8 mouse cellular contexts compared by ENCODE assay signal in the genomic region with DNA sequence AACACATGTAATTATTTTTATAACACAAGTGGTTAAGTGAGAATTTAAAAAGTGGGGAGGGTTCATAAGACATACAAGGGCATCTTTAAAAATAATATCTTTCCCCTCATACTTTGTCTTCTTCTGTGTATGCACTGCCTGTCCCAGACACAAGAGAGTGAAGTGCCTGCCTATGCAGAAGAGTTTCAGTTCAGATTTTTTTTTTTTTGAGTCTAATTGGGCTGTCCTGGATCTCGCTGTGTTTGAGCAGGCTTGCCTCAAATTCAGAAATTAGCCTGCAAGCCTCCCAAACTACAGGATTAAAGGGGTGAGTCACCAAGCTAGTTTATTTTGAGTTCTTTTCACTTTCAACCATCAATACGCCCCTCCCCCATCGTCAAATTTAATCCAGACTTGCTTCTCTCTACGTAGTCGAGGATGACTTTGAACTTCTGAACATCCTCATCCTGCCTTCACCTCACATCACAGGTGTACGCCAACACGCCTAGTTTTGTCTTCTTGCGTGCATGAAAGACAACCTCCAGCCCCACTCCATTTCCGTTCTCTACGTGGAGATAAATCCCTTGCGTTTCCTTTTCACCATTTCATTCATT. TPM values are rescaled to one million over a fixed set of nuclear protein-coding genes. Genes with fewer than 3 reads are reported as not detected.
A peak's percentile ranks its signal among the peaks of the same experiment; 100 is the strongest.
DNase-seq lines count a peak whose midpoint lies in the region; ATAC-seq and TF ChIP-seq lines count a peak whose summit lies in the region.

No protein-coding gene starts in this region.

- peak overlapping the region; percentile 79 for H3K4me2 ChIP-seq in CH12.LX (ENCODE audit: insufficient read depth, low read depth, poor library complexity, severe bottlenecking)
- H3K4me2 ChIP-seq in limb, embryonic 11.5 days (ENCODE audit: low read depth, severe bottlenecking): peak overlapping the region; percentile 62

- H3K79me2 ChIP-seq in CH12.LX (replicated peaks; ENCODE audit: control insufficient read depth, extremely low read depth, insufficient read depth, poor library complexity, severe bottlenecking): no peaks in the 10 kb centered on the region

- peak overlapping the region; percentile 90 for H3K27ac ChIP-seq in kidney, adult 2 months (ENCODE audit: insufficient read depth, low read depth, low read length)
- H3K27ac ChIP-seq in CH12.LX (ENCODE audit: insufficient read depth, low read depth): peak overlapping the region; percentile 99
- peak overlapping the region; percentile 96 for H3K27ac ChIP-seq in embryonic fibroblast, embryonic 13.5 days (ENCODE audit: insufficient read depth, low read length)
- H3K27ac ChIP-seq in limb, embryonic 11.5 days (replicated peaks; ENCODE audit: low read depth, low read length): peak overlapping the region; percentile 97

- no peaks in the 10 kb centered on the region for H3K36me3 ChIP-seq in kidney, adult 2 months (ENCODE audit: control insufficient read depth, insufficient read depth, low read length)
- H3K36me3 ChIP-seq in CH12.LX (replicated peaks in 1 of 2; ENCODE audit: control insufficient read depth in 1 of 2, insufficient read depth in 1 of 2, low read length in 1 of 2): peaks cover 0 to 8% of the 10 kb centered on the region in 2 experiments
- H3K36me3 ChIP-seq in limb, embryonic 11.5 days (ENCODE audit: control insufficient read depth, insufficient read depth, low read length): no peaks in the 10 kb centered on the region

- TF ChIP-seq CTCF in kidney, adult 2 months (conservative IDR thresholded peaks at IDR 0.05; ENCODE audit: insufficient read depth, insufficient read length, low read depth, low read length): no peak
- no peak for TF ChIP-seq CTCF in CH12.LX (conservative IDR thresholded peaks at IDR 0.05 in 1 of 2, IDR thresholded peaks at IDR 0.05 in 1 of 2; ENCODE audit: low read depth in 2 of 2, low read length in 2 of 2)
- TF ChIP-seq CTCF in embryonic fibroblast, embryonic 13.5 days (IDR thresholded peaks at IDR 0.05; ENCODE audit: borderline replicate concordance, insufficient read depth, low read length): no peak

- TF ChIP-seq RAD21 in CH12.LX (IDR thresholded peaks at IDR 0.05; ENCODE audit: low read depth, low read length): no peak

- peaks cover 8% of the 10 kb centered on the region; the same call in 1 of the 2 replicates for H3K4me1 ChIP-seq in kidney, adult 2 months (ENCODE audit: control insufficient read depth, insufficient read depth, low read length)
- peaks cover 2 to 27% of the 10 kb centered on the region in 2 experiments; a peak in 2 of 4 replicates for H3K4me1 ChIP-seq in CH12.LX (ENCODE audit: control insufficient read depth in 1 of 2, insufficient read depth in 2 of 2)
- no peaks in the 10 kb centered on the region for H3K4me1 ChIP-seq in embryonic fibroblast, embryonic 13.5 days (ENCODE audit: control insufficient read depth, insufficient read depth, low read length)
- no peaks in the 10 kb centered on the region for H3K4me1 ChIP-seq in limb, embryonic 11.5 days (ENCODE audit: control insufficient read depth, insufficient read depth, low read length)

- no peak for DNase-seq in kidney, adult 2 months
- DNase-seq in kidney, postnatal 36 days: no peak
- peak; percentile 76 for DNase-seq in CH12.LX (ENCODE audit: extremely low read depth)
- no peak for DNase-seq in limb, embryonic 11.5 days (ENCODE audit: low spot score)
- DNase-seq in urinary bladder, postnatal 25 days (ENCODE audit: low spot score): no peak
- DNase-seq in gastrocnemius, postnatal 36 days: no peak

- peak overlapping the region; percentile 96 for H3K9ac ChIP-seq in CH12.LX (ENCODE audit: insufficient read depth, low read depth)
- peak overlapping the region; percentile 55 for H3K9ac ChIP-seq in limb, embryonic 11.5 days (ENCODE audit: low read length)

- peak; percentile 57 for TF ChIP-seq EP300 in CH12.LX (IDR thresholded peaks at IDR 0.05; ENCODE audit: low read length)

- H3K9me3 ChIP-seq in CH12.LX (replicated peaks; ENCODE audit: low read length): no peaks in the 10 kb centered on the region
- H3K9me3 ChIP-seq in limb, embryonic 11.5 days (ENCODE audit: control insufficient read depth, low read length): no peaks in the 10 kb centered on the region

- peak overlapping the region; percentile 59 for H3K4me3 ChIP-seq in kidney, adult 2 months (ENCODE audit: insufficient read depth, low read depth, low read length)
- peak overlapping the region; percentile 69 to 89 (median 79) for H3K4me3 ChIP-seq in CH12.LX (replicated peaks in 1 of 3; ENCODE audit: low read depth in 2 of 3, low read length in 2 of 3, poor library complexity in 1 of 3)
- peak overlapping the region; percentile 83 for H3K4me3 ChIP-seq in embryonic fibroblast, embryonic 13.5 days (ENCODE audit: insufficient read depth, low read length)
- H3K4me3 ChIP-seq in limb, embryonic 11.5 days (ENCODE audit: low read depth, low read length): peak overlapping the region; percentile 47

- intact Hi-C loops in gastrocnemius, postnatal 36 days (cut with DNase I): loop anchor here (10.0 kb wide), 1 partner anchor 505 kb away; a partner anchor contains a TSS

- 2% methylated on average over 11 of the region's 11 CpGs for WGBS in kidney, adult 2 months
- WGBS in limb, embryonic 11.5 days: under 1% methylated on average over 11 of the region's 11 CpGs

- no peak for TF ChIP-seq POLR2A in kidney, adult 2 months (IDR thresholded peaks at IDR 0.05; ENCODE audit: low read depth, low read length)
- no peak for TF ChIP-seq POLR2A in CH12.LX (IDR thresholded peaks at IDR 0.05; ENCODE audit: low read depth, low read length)
- TF ChIP-seq POLR2A in embryonic fibroblast, embryonic 13.5 days (IDR thresholded peaks at IDR 0.05; ENCODE audit: low read depth, low read length): no peak; the same call in 1 of the 2 replicates

- dilution Hi-C loops in CH12.LX (cut with MboI; ENCODE audit: extremely low pct_ligation_motif_present, extremely low pct_unique_long_range_greater_than_20kb, low sequenced_read_pairs): no loop called here

- in situ Hi-C loops in CH12.LX (cut with MboI; ENCODE audit: low pct_ligation_motif_present, low pct_unique_long_range_greater_than_20kb, low sequenced_read_pairs): no loop called here

- ATAC-seq in limb, embryonic 11.5 days (ENCODE audit: insufficient number of reproducible peaks, low FRiP score, low TSS enrichment, low read depth): peak; percentile 0; the same call in 1 of the 2 replicates
- peak; percentile 6; the same call in 1 of the 2 replicates for ATAC-seq in neutrophil, adult 5-6 weeks (ENCODE audit: extremely low read depth, insufficient number of reproducible peaks, low FRiP score, poor library complexity, severe bottlenecking)

- H3K27me3 ChIP-seq in kidney, adult 2 months (replicated peaks; ENCODE audit: control insufficient read depth, insufficient read depth, low read length): no peaks in the 10 kb centered on the region
- no peaks in the 10 kb centered on the region for H3K27me3 ChIP-seq in CH12.LX (replicated peaks)
- H3K27me3 ChIP-seq in limb, embryonic 11.5 days (ENCODE audit: control insufficient read depth, insufficient read depth, low read length): no peaks in the 10 kb centered on the region

TF ChIP-seq in CH12.LX, 34 proteins besides CTCF, POLR2A, EP300 and RAD21:
- TF ChIP-seq IRF4 (IDR thresholded peaks at IDR 0.05; ENCODE audit: low read depth, low read length) (peak; percentile 40; the same call in 1 of the 2 replicates), MYC (IDR thresholded peaks at IDR 0.05; ENCODE audit: low read depth, low read length) (no peak), JUN (IDR thresholded peaks at IDR 0.05; ENCODE audit: insufficient read depth, low read depth, low read length) (peak; percentile 54), BHLHE40 (IDR thresholded peaks at IDR 0.05; ENCODE audit: low read depth, low read length) (0 out of 2 replicates have a peak, but pooled peaks have one; percentile 32), ETS1 (conservative IDR thresholded peaks at IDR 0.05; ENCODE audit: low read depth, low read length) (no peak), HCFC1 (IDR thresholded peaks at IDR 0.05; ENCODE audit: low read depth, low read length) (no peak), MEF2A (IDR thresholded peaks at IDR 0.05; ENCODE audit: borderline replicate concordance, low read depth, low read length) (peak; percentile 71; the same call in 1 of the 2 replicates), ZNF384 (IDR thresholded peaks at IDR 0.05; ENCODE audit: low read depth, low read length) (peak; percentile 91), CHD1 (IDR thresholded peaks at IDR 0.05; ENCODE audit: low read depth, low read length) (no peak), CHD2 (IDR thresholded peaks at IDR 0.05; ENCODE audit: low read length) (peak; percentile 52; the same call in 1 of the 2 replicates)

RNA-seq across cellular contexts. Expression of a gene that starts 8.7 kb away (rescaled TPM):
- polyA plus RNA-seq in kidney, adult 2 months (2012; rRNA removed): 1.3 and 2.7 TPM in 2 replicates
- total RNA-seq in CH12.LX (2012; rRNA removed): 27.8 and 38.3 TPM in 2 replicates
- total RNA-seq in CH12.LX (2014; rRNA removed): 29.7 and 32.4 TPM in 2 replicates
- polyA plus RNA-seq in CH12.LX (2012; ENCODE audit: insufficient read length, low read depth): 23.7 and 28.8 TPM in 2 replicates
- polyA plus RNA-seq in embryonic fibroblast, embryonic 13.5 days (2011; ENCODE audit: insufficient read length, low read depth, missing spikeins): 4.9 and 6.1 TPM in 2 replicates
- polyA plus RNA-seq in limb, embryonic 11.5 days (2014; fragmentation: Nextera tagmentation; extraction: Ambion mirVana): 72.9 and 74.1 TPM in 2 replicates
- total RNA-seq in neutrophil, adult 5-6 weeks (2017): 315 and 331 TPM in 2 replicates
- 1 to 10 TPM; 1.0 to 1.2 TPM for total RNA-seq in gastrocnemius, postnatal 36 days (2021)

RNA-seq across cellular contexts. Expression of a gene that starts 9.6 kb away (rescaled TPM):
- 9.7 and 12.7 TPM in 2 replicates for polyA plus RNA-seq in kidney, adult 2 months (2012; rRNA removed)
- total RNA-seq in CH12.LX (2012; rRNA removed) (2.5 and 2.7 TPM in 2 replicates), CH12.LX (2014; rRNA removed) (1.8 and 1.9 TPM in 2 replicates)
- polyA plus RNA-seq in CH12.LX (2012; ENCODE audit: insufficient read length, low read depth): 4.6 and 5.4 TPM in 2 replicates
- polyA plus RNA-seq in embryonic fibroblast, embryonic 13.5 days (2011; ENCODE audit: insufficient read length, low read depth, missing spikeins): 19.8 and 23.7 TPM in 2 replicates
- 3.7 and 3.9 TPM in 2 replicates for polyA plus RNA-seq in limb, embryonic 11.5 days (2014; fragmentation: Nextera tagmentation; extraction: Ambion mirVana)
- total RNA-seq in neutrophil, adult 5-6 weeks (2017): 32.8 and 38.8 TPM in 2 replicates
- 10 to 100 TPM; 19.8 to 22.4 TPM for total RNA-seq in gastrocnemius, postnatal 36 days (2021)

RNA-seq across cellular contexts. Expression of a gene that starts 45.8 kb away (rescaled TPM):
- 1.6 and 2.1 TPM in 2 replicates for polyA plus RNA-seq in kidney, adult 2 months (2012; rRNA removed)
- total RNA-seq in CH12.LX (2012; rRNA removed): 0.89 and 1.1 TPM in 2 replicates
- 1.4 and 1.6 TPM in 2 replicates for total RNA-seq in CH12.LX (2014; rRNA removed)
- polyA plus RNA-seq in CH12.LX (2012; ENCODE audit: insufficient read length, low read depth): 4.7 TPM in 2 replicates
- polyA plus RNA-seq in embryonic fibroblast, embryonic 13.5 days (2011; ENCODE audit: insufficient read length, low read depth, missing spikeins): 1.3 and 2.3 TPM in 2 replicates
- 0.97 and 1.0 TPM in 2 replicates for polyA plus RNA-seq in limb, embryonic 11.5 days (2014; fragmentation: Nextera tagmentation; extraction: Ambion mirVana)
- 1.4 and 1.5 TPM in 2 replicates for total RNA-seq in neutrophil, adult 5-6 weeks (2017)
- under 1 TPM; 0.54 to 0.81 TPM for total RNA-seq in gastrocnemius, postnatal 36 days (2021)
